Mouse (Mus musculus) hindbrain, embryonic 11.5 days (tissue): Measurements from ENCODE around the gene Tmem186. TPM values are rescaled to one million over a fixed set of nuclear protein-coding genes. Genes with fewer than 3 reads are reported as not detected.

Experiments used
- ATAC-seq: fragments of 200-750 bp; cut with Nextera tagmentation; 2 replicates; pipeline ENCODE4 v1.8.0; 2017; ENCODE audit warnings: mild to moderate bottlenecking, moderate TSS enrichment, moderate library complexity; ENCODE audit not compliant: low FRiP score
- DNase-seq: peaks from one replicate; pipeline ENCODE4 v3.0.0-alpha.2; 2015; ENCODE audit warnings: low spot score
- H3K27ac ChIP-seq: fragments of 300-500 bp; sonication (generic); 2 replicates; pipeline ENCODE4 v1.5.1; 2014; ENCODE audit warnings: mild to moderate bottlenecking, low read depth, low read length
- H3K27me3 ChIP-seq: fragments of 300-500 bp; sonication (generic); 2 replicates; pipeline ENCODE4 v1.6.1; 2014; ENCODE audit warnings: mild to moderate bottlenecking, low read length, moderate library complexity, mixed read lengths; ENCODE audit not compliant: control insufficient read depth, insufficient read depth
- H3K36me3 ChIP-seq: fragments of 300-500 bp; sonication (generic); 2 replicates; pipeline ENCODE4 v1.6.1; 2014; ENCODE audit warnings: mild to moderate bottlenecking, low read length, moderate library complexity, mixed read lengths; ENCODE audit not compliant: control insufficient read depth, insufficient read depth
- H3K4me1 ChIP-seq: fragments of 300-500 bp; sonication (generic); replicated peaks from 2 replicates; pipeline ENCODE4 v1.6.1; 2014; ENCODE audit warnings: low read length, mixed read lengths; ENCODE audit not compliant: control insufficient read depth, insufficient read depth
- H3K4me2 ChIP-seq: fragments of 300-500 bp; sonication (generic); replicated peaks from 2 replicates; pipeline ENCODE4 v1.6.1; 2014; ENCODE audit warnings: mild to moderate bottlenecking, low read depth, low read length
- H3K4me3 ChIP-seq: fragments of 300-500 bp; sonication (generic); 2 replicates; pipeline ENCODE4 v1.5.1; 2014; ENCODE audit warnings: low read depth, low read length
- H3K9ac ChIP-seq: fragments of 300-500 bp; sonication (generic); 2 replicates; pipeline ENCODE4 v1.6.1; 2014; ENCODE audit warnings: low read depth, low read length
- H3K9me3 ChIP-seq: fragments of 300-500 bp; sonication (generic); 2 replicates; pipeline ENCODE4 v1.6.1; 2016; ENCODE audit warnings: low read length; ENCODE audit not compliant: control insufficient read depth
- WGBS: fragments of 180-500 bp; shearing (Covaris S2); extraction: QIAGEN DNeasy Blood & Tissue Kit; methylation state at CpG from one replicate; pipeline ENCODE4 v1.1.7; 2014; 5-methylcytosine and 5-hydroxymethylcytosine counted together
- polyA plus RNA-seq: library from polyadenylated mRNA; unstranded; fragments of >200 nt; fragmentation: Nextera tagmentation; extraction: Ambion mirVana; gene quantifications from 2 replicates; pipeline ENCODE4 v1.2.1, GENCODE M21; 2014

The Tmem186 gene
- polyA plus RNA-seq, 1 experiment from 2014 or later = 15.8 TPM

DNA sequence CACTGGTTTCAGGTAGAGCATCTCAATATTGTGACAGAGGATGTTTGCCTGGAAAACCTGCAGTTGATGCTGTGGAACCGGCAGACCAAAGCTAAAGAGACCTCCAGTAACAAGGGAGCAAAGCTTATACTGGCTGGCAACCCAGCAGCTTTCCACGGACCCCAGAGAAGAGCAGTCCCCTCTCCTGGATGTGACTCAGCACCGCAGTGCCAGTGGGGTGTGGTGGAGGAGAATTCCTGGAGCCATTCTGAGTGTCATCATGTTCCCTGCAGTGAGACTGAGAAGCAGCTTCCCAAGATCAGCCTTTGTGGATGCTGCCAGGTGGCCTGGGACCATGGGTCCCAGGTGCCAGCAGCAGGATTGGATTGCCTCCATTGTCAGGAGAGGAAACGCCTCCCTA is 24.5 kb downstream of the Tmem186 start:
- H3K4me1 ChIP-seq = no peaks in the 10 kb centered on the region
- H3K36me3 ChIP-seq = no peaks in the 10 kb centered on the region; the same call in 1 of the 2 replicates
- no peak overlapping the region for H3K9ac ChIP-seq
- 81% methylated on average over 4 of the region's 4 CpGs for WGBS
- H3K4me2 ChIP-seq = no peak overlapping the region
- DNase-seq (no peak), ATAC-seq (no peak)
- H3K27ac ChIP-seq = no peak overlapping the region
- no peak overlapping the region for H3K4me3 ChIP-seq
- no peaks in the 10 kb centered on the region for H3K9me3 ChIP-seq
- H3K27me3 ChIP-seq = peaks cover 9% of the 10 kb centered on the region

DNA sequence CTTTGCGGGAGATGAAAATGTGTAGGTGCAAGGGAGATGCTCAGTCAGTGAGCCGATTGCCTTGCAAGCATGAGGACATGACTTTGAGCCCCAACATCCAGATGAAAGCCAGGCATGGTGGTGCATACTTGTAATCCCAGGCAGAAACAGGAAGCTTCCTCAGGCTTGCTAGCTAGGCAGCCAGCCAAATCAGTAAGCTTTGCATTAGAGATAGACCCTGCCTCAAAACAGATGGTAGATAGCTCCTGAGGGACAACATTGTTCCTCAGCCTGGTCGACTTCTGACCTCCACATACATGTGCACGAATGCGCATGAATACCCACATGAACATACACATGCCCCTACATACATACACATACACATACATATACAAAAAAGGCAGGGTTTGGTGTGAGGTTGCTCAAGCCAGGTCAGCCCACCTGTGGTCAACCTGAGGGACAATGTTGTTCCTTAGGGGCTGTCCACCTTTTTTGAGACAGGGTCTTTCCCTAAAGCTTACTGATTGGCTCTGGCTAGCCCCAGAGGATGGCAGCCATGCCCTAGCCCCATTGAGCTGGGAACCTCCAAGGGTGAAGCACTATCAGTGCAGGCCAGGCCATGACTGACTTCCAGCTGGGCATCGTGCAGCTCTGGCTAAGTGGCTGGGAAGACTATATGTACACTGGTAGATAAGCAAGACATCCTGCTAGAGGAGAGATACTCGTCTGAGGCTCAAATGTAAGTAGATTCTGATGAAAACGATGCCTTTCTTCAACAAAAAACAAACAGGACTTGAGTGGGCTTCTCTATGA is 25.1 kb downstream of the Tmem186 start:
- DNase-seq = no peak
- WGBS = 87% methylated on average over 8 of the region's 8 CpGs
- Histone ChIP-seq H3K4me2 (no peak overlapping the region), H3K9me3 (no peaks in the 10 kb centered on the region), H3K4me3 (no peak overlapping the region), H3K9ac (no peak overlapping the region), H3K36me3 (no peaks in the 10 kb centered on the region; the same call in 1 of the 2 replicates), H3K4me1 (no peaks in the 10 kb centered on the region), H3K27ac (no peak overlapping the region), H3K27me3 (peaks cover 9% of the 10 kb centered on the region; the same call in 1 of the 2 replicates)
- no peak for ATAC-seq

DNA sequence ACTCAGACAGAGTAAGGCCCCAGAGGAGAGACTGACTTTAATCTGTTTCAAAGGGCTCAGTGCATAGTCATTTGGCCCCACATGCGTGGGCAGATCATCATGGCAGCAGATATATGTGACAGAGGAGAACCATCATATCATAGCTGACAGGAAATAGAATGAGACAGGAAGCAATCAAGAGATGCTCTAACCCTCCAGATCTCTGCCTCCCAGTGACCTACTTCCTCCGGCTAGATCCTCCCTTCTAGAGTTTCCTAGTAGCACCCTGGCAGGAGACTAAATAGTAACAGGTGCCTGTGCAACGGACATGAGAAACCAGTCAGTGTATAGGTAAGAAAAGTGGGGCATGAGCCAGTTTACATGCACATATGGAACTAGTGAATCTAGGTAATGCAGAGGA is 27.1 kb downstream of the Tmem186 start:
- ATAC-seq = no peak

DNA sequence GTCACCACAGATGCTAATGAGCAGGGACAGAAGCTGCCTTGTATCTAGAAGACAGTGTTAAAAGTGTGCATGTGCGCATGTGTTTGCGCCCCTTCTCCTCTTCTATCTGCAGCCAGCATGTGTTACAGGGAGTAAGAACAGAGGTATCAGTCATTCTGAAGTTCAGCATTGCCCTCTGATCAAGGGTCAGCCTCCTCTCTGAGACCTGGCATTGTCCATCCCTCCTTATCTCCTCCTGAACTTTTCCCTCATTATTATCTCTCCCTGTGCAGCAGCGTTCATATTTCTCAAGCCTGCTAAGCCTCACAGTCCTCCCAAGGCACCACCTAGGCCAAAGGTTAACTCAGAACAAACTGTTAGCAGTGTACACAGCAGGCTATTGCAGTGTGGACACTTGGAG is 33.7 kb downstream of the Tmem186 start:
- H3K27me3 ChIP-seq = no peaks in the 10 kb centered on the region
- no peaks in the 10 kb centered on the region for H3K4me1 ChIP-seq
- no peak for ATAC-seq
- no peaks in the 10 kb centered on the region for H3K9me3 ChIP-seq
- no peak overlapping the region for H3K9ac ChIP-seq
- no peak overlapping the region for H3K27ac ChIP-seq
- H3K36me3 ChIP-seq = no peaks in the 10 kb centered on the region
- no peak for DNase-seq
- 85% methylated on average over 3 of the region's 3 CpGs for WGBS
- H3K4me2 ChIP-seq = no peak overlapping the region
- H3K4me3 ChIP-seq = no peak overlapping the region

More for the DNA sequence above, 27.1 kb downstream of the Tmem186 start:
- no peak for DNase-seq
- Histone ChIP-seq H3K36me3 (no peaks in the 10 kb centered on the region; the same call in 1 of the 2 replicates), H3K27me3 (peaks cover 6% of the 10 kb centered on the region; the same call in 1 of the 2 replicates), H3K4me1 (no peaks in the 10 kb centered on the region), H3K9ac (no peak overlapping the region), H3K4me3 (no peak overlapping the region), H3K4me2 (no peak overlapping the region), H3K27ac (no peak overlapping the region), H3K9me3 (no peaks in the 10 kb centered on the region)
- whole genome bisulfite sequencing = 78% methylated on average over 3 of the region's 3 CpGs

DNA sequence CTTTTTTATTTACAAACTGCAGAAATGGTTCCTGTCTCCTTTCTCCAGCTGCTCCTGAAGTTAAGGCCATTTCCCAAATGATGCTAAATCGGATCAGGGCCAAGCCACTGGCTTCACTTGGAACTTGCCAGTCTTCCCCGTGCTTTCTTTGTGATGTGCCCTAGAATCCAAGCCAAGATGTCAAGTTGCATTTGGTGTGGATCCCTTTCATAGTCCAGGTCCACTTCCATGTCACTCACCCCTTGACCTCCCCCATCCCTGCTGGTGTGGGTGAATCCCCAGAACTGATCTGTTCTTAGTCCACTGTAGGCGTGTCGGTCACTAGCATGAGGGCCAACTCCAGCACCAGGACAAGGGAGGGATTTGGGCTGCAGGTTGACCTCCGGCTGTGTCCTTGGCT is 40.0 kb downstream of the Tmem186 start:
- Histone ChIP-seq H3K4me1 (no peaks in the 10 kb centered on the region), H3K4me2 (no peak overlapping the region), H3K4me3 (no peak overlapping the region), H3K9ac (no peak overlapping the region), H3K27ac (no peak overlapping the region), H3K9me3 (no peaks in the 10 kb centered on the region), H3K27me3 (no peaks in the 10 kb centered on the region), H3K36me3 (no peaks in the 10 kb centered on the region)
- ATAC-seq = no peak
- 91% methylated on average over 5 of the region's 5 CpGs for WGBS
- no peak for DNase-seq

DNA sequence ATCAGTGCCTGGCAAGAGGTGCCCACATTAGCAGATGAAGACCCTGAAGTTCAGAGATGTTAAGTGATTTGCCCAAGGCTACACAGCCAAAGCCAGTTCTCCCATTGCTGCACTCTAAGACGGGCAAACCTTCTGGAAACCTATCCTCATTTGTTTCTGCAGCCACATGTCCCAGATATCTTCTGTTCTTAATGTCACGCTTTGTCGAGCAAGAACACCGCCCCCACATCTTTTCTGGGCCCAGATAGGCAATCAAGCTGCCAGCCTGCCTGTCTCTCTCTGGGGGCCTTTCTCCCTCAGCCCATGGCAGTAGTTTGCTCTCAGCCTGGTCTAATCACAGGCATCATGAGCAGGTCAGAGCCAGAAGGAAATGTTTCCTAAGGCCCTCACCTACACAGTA is 41.2 kb downstream of the Tmem186 start:
- Histone ChIP-seq H3K4me3 (no peak overlapping the region), H3K4me2 (no peak overlapping the region)
- WGBS = 64% methylated on average over 4 of the region's 4 CpGs

DNA sequence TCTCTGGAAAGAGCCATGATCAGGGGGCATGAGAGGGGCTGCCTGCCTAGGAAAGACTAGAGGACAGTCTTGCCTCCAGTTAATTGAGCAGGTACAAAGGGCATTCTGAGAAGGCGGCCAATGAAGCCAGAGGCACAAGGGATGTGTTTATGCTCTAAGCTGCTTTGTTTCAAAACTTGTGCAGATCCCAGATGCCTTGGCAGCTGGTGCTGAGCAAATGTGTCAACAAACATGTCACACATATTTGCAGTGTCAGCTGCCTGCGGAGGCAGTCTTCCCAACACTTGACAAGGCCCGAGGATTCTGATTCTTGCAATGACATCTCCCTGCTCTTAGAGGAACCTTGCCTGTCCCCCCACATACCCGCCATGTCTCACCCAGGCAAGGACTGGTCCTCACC is 42.1 kb downstream of the Tmem186 start:
- Histone ChIP-seq H3K27me3 (no peaks in the 10 kb centered on the region), H3K4me1 (no peaks in the 10 kb centered on the region), H3K4me3 (no peak overlapping the region), H3K36me3 (no peaks in the 10 kb centered on the region), H3K27ac (no peak overlapping the region), H3K9me3 (no peaks in the 10 kb centered on the region), H3K4me2 (no peak overlapping the region), H3K9ac (no peak overlapping the region)
- no peak for ATAC-seq
- no peak for DNase-seq
- 67% methylated on average over 4 of the region's 4 CpGs for WGBS

More for the DNA sequence above, 41.2 kb downstream of the Tmem186 start:
- ATAC-seq = no peak
- H3K9me3 ChIP-seq = no peaks in the 10 kb centered on the region
- H3K27ac ChIP-seq = no peak overlapping the region
- no peaks in the 10 kb centered on the region for H3K27me3 ChIP-seq
- H3K36me3 ChIP-seq = no peaks in the 10 kb centered on the region
- no peak for DNase-seq
- H3K4me1 ChIP-seq = no peaks in the 10 kb centered on the region
- no peak overlapping the region for H3K9ac ChIP-seq

DNA sequence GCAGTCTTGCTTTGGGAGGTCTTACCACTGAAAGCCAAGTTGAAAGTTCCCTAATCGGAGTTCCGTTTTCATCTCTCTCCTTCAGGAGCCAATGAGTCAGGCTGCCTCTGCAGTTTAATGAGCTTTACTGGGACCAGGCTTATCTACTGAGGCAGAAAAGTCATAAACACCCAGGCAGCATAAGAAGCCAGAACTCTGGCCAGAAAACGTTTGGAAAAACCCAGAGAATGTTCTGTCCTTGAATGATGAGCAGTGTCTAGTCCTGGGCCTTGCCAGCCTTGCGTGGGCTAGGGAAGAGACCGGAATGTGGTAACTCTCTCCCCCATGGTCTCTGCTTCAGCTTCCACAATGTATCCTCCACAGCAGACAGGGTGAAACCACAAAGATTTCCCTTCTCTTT is 52.5 kb downstream of the Tmem186 start:
- H3K4me2 ChIP-seq = no peak overlapping the region
- H3K27ac ChIP-seq = no peak overlapping the region
- H3K9ac ChIP-seq = no peak overlapping the region
- no peaks in the 10 kb centered on the region for H3K27me3 ChIP-seq
- no peak for DNase-seq
- no peak for ATAC-seq
- H3K4me1 ChIP-seq = no peaks in the 10 kb centered on the region
- no peaks in the 10 kb centered on the region for H3K36me3 ChIP-seq
- 76% methylated on average over 5 of the region's 5 CpGs for WGBS
- no peak overlapping the region for H3K4me3 ChIP-seq
- no peaks in the 10 kb centered on the region for H3K9me3 ChIP-seq

DNA sequence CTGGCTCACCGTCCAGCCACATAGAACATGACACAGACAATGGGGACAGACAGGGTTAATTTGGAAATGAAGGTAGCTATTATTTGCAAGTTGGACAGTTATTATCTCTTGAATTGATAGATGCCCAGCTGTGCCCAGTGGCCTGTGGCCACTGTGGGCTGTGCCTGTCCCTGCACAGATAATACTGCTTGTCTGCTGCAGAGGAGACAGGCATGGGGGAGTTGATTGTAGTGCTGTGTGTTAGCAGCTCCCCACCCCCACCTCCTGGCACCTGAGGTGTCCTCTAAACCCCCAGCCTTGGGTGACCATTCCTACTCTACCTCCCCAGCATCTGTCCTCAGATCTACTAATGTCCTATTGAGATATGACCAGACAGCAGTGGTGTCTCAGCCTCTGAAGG is 53.3 kb downstream of the Tmem186 start:
- no peaks in the 10 kb centered on the region for H3K4me1 ChIP-seq
- no peak; the same call in 1 of the 2 replicates for ATAC-seq
- H3K27me3 ChIP-seq = no peaks in the 10 kb centered on the region
- H3K9me3 ChIP-seq = no peaks in the 10 kb centered on the region
- no peak overlapping the region for H3K4me3 ChIP-seq
- no peak overlapping the region for H3K4me2 ChIP-seq
- no peak for DNase-seq
- 58% methylated on average over 1 of the region's 1 CpGs for WGBS
- no peaks in the 10 kb centered on the region for H3K36me3 ChIP-seq
- H3K27ac ChIP-seq = no peak overlapping the region
- no peak overlapping the region for H3K9ac ChIP-seq
